Mouse (Mus musculus) thymus, adult 2 months (tissue): Measurements from ENCODE around the gene Nkiras1.
A peak's percentile ranks its signal among the peaks of the same experiment; 100 is the strongest.

Experiments
- CTCF ChIP-seq: fragments of 200-500 bp; IDR thresholded peaks from 2 replicates; pipeline ENCODE4 v1.5.1; 2012; ENCODE audit warnings: mild to moderate bottlenecking, control low read depth, low read length, moderate library complexity, borderline replicate concordance; ENCODE audit not compliant: control insufficient read depth, poor library complexity, insufficient read depth; ENCODE audit errors: extremely low read depth
- POLR2A ChIP-seq: fragments of 200-500 bp; IDR thresholded peaks from 2 replicates; pipeline ENCODE4 v1.6.1; 2012; ENCODE audit warnings: mild to moderate bottlenecking, low read length, control low read depth, moderate library complexity; ENCODE audit not compliant: control insufficient read depth, poor library complexity, insufficient read depth; ENCODE audit errors: extremely low read depth

GRCm38 (mm10) chr14:18238131-18238749 lies 32.7 kb upstream of the Nkiras1 start:
- TF ChIP-seq CTCF (peak; percentile 24; the same call in 1 of the 2 replicates), POLR2A (peak; percentile 65; the same call in 1 of the 2 replicates)
